Mouse (Mus musculus) CD4-positive, CD25-positive, alpha-beta regulatory T cell, adult 4 months (primary cell): Measurements from ENCODE around the gene Gm10591. TPM values are rescaled to one million over a fixed set of nuclear protein-coding genes. Genes with fewer than 3 reads are reported as not detected.
"Not testable (repeated sequence)": the region's sequence is repeated elsewhere in the genome, so short reads cannot be mapped to it uniquely, and the experiment has no call there.

ENCODE experiments used
- ATAC-seq: one replicate; pipeline ENCODE4 v1.8.0; 2017
- polyA plus RNA-seq, 2 experiments: library from polyadenylated mRNA; unstranded; fragments of 100-300 nt; shearing (Covaris generic); gene quantifications; one replicate each; pipeline ENCODE4 v1.2.1; 2017

Gene Gm10591
- polyA plus RNA-seq = not detected

DNA sequence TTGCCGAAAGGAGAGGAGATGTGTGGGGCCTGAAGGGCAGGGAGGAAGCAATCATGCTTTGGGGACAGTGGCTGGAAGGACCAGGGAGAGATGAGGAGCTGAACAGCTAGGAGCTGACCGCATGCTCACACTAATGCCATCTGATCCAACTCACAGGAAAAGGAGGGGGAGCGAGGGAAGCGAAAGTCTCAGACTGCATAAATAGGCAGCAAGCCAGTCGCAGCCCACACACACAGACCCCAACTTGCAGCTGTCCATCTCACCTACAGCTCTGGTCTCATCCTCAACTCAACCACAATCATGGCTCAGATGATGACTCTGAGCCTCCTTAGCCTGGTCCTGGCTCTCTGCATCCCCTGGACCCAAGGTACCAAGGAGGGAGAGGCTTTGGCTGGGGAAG lies at the start of gene Gm10591:
Gene Gm10591, plus strand, starts transcription at position 301 of the 400 bp plus-strand sequence.
- not testable (repeated sequence) for ATAC-seq

DNA sequence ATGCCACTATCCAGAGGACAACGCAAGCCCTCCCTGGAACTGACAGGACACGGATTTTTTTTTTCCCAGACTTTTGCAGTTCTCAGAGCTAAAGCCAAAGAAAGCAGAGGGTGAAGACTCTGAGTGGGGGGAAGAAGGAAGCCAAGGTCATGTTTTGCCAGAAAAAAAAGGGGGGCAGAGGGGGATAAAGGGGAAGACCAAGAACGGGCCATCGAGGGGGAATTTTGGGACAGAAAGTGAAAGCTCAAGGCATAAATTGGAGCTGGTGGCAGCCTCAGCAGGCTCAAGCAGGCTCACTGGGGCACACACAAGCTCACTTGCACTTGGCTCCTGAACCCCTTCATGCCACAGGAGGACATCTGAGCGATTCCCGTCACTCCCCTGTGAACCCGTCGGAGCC lies 17.4 kb downstream of the Gm10591 start, which contains the start of gene Gm2564:
Gene Gm2564, plus strand, starts transcription at position 301 of the 400 bp plus-strand sequence.
- ATAC-seq = not testable (repeated sequence)

DNA sequence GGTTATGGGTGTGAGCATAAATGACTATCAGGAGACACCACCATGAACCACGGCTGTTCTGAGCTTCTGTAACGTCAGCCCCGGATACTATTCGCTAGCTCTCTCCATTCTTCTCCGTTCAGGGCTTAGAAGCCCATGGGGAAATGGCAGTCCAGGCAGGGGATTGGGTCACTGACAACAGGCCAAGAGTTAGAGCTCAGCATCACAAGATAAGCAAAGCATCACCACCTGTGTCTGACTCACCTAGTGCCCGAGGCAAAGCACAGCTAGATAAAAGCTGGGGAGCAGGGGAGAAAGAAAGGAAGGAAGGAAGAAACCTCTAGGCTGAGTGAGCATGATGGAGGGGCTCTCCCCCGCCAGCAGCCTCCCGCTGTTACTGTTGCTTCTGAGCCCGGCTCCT lies 43.0 kb downstream of the Gm10591 start, which contains the start of gene Ccl27b:
Gene Ccl27b, plus strand, starts transcription at position 301 of the 400 bp plus-strand sequence.
- ATAC-seq = not testable (repeated sequence)

DNA sequence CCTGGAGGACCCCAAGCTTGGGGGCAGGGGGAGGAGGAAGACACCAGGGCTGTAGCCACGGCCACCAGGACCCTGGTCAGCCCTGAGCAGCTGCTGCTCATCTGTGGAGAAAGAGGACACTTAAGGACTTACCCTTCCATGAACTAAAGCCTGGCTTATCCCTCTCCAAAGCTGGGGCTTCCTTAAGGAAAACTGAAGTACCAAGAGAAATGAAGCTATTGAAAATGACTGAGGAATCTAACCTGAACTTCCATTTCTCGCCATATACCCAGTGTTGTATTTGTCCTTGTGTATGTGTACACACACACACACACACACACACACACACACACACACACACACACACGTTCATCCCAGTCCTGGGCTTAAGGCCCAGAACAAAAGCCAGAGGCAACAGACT lies 49.8 kb downstream of the Gm10591 start, which contains the start of gene Il11ra2:
Gene Il11ra2, minus strand, starts transcription at position 101 of the 400 bp plus-strand sequence.
- ATAC-seq = not testable (repeated sequence)

Other genes with a start within 250 kb of the Gm10591 start
- not detected for gene Gm21586, start 172.8 kb upstream of the Gm10591 start, polyA plus RNA-seq
- not detected for gene Gm2163, start 145.4 kb upstream of the Gm10591 start, polyA plus RNA-seq
- gene Fam205a2, start 84.0 kb upstream of the Gm10591 start, polyA plus RNA-seq = not detected
- not detected for gene Gm2564, start 17.5 kb downstream of the Gm10591 start, polyA plus RNA-seq
- gene Ccl27b, start 43.1 kb downstream of the Gm10591 start, polyA plus RNA-seq = not detected
- not detected for gene Il11ra2, start 49.7 kb downstream of the Gm10591 start, polyA plus RNA-seq
- gene 4930578G10Rik, start 123.3 kb downstream of the Gm10591 start, polyA plus RNA-seq = not detected
- not detected for gene Ccl19, start 144.4 kb downstream of the Gm10591 start, polyA plus RNA-seq
- not detected for gene Ccl21a, start 161.8 kb downstream of the Gm10591 start, polyA plus RNA-seq
- gene Fam205a1, start 241.7 kb downstream of the Gm10591 start, polyA plus RNA-seq = not detected
- not detected for gene Gm12394, start 244.6 kb downstream of the Gm10591 start, polyA plus RNA-seq